ENCODE assay signal across 8 mouse cellular contexts in the genomic region with DNA sequence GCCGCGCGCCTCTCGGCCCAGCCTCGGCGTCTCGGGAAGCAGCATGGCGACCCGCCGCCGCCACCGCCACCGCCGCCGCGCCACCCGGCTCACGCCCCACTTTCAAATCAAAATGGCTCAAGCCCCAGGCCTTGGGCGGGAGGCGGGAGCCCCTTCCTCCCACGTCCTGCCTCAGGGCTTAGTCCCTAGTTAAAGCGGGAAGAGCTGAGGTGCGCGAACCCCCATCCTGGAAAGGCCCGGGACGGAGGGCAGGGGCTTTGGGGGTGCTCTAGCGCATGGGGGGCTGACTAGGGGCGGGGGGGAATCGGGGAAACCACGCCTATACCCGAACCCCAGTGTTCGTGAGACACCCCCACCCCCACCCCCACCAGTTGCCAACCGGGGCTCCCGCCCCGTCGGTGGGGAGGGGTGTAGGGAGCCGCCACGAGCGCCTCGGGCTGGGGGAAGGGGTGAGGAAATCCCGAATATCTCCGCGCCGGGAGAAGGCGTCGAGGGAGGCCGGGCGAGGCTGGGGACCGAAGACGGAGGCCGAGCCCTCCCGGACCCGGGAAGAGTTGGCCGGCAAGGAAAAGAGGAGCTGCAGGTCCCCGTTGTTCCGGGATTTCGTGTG. TPM values are rescaled to one million over a fixed set of nuclear protein-coding genes. Genes with fewer than 3 reads are reported as not detected.
DNase-seq lines count a peak whose midpoint lies in the region; ATAC-seq lines count a peak whose summit lies in the region.

No protein-coding gene starts in this region.

- under 1% methylated on average over 47 of the region's 57 CpGs for WGBS in heart, embryonic 13.5 days
- WGBS in liver, embryonic 12.5 days (ENCODE audit: insufficient replicate concordance): under 1% methylated on average over 46 of the region's 57 CpGs

- H3K36me3 ChIP-seq in heart, embryonic 13.5 days: no peaks in the 10 kb centered on the region
- peaks cover 17% of the 10 kb centered on the region; the same call in 1 of the 2 replicates for H3K36me3 ChIP-seq in liver, embryonic 12.5 days

- peak overlapping the region; percentile 94 for H3K4me2 ChIP-seq in heart, embryonic 13.5 days
- peak overlapping the region; percentile 100 for H3K4me2 ChIP-seq in liver, embryonic 12.5 days

- peak overlapping the region; percentile 41 for H3K4me3 ChIP-seq in brown adipose tissue, adult 24 weeks (ENCODE audit: insufficient read depth, low read depth, low read length)
- peak overlapping the region; percentile 79 for H3K4me3 ChIP-seq in heart, embryonic 13.5 days
- H3K4me3 ChIP-seq in liver, embryonic 12.5 days: peak overlapping the region; percentile 83

- no peak for ATAC-seq in heart, embryonic 13.5 days (ENCODE audit: extremely low read depth, insufficient number of reproducible peaks, low FRiP score, low TSS enrichment)
- ATAC-seq in liver, embryonic 12.5 days: peak; percentile 48

- intact Hi-C loops in left cerebral cortex, postnatal 4 days (cut with DNase I): no loop called here

- no peaks in the 10 kb centered on the region for H3K27me3 ChIP-seq in heart, embryonic 13.5 days (replicated peaks)
- peaks cover 11% of the 10 kb centered on the region for H3K27me3 ChIP-seq in liver, embryonic 12.5 days (replicated peaks)

- H3K9ac ChIP-seq in heart, embryonic 13.5 days: peak overlapping the region; percentile 96
- peak overlapping the region; percentile 89 for H3K9ac ChIP-seq in liver, embryonic 12.5 days

- DNase-seq in left cerebral cortex, postnatal 4 days: peak; percentile 27
- DNase-seq in left cerebral cortex, adult 8-10 months (ENCODE audit: low spot score in 2 of 2): no peak
- DNase-seq in testis, postnatal 14 days (ENCODE audit: low spot score): peak; percentile 71
- DNase-seq in cerebellum, adult 18-20 months: no peak
- DNase-seq in frontal cortex, postnatal 25 days (ENCODE audit: low spot score in 2 of 2): no peak

- no peaks in the 10 kb centered on the region for H3K4me1 ChIP-seq in brown adipose tissue, adult 24 weeks (ENCODE audit: control insufficient read depth, insufficient read depth, insufficient read length, low read length)
- peaks cover 44% of the 10 kb centered on the region for H3K4me1 ChIP-seq in heart, embryonic 13.5 days
- peaks cover 81% of the 10 kb centered on the region for H3K4me1 ChIP-seq in liver, embryonic 12.5 days

- H3K27ac ChIP-seq in brown adipose tissue, adult 24 weeks (replicated peaks; ENCODE audit: low read depth, low read length): no peak overlapping the region
- peak overlapping the region; percentile 97 for H3K27ac ChIP-seq in heart, embryonic 13.5 days (replicated peaks)
- H3K27ac ChIP-seq in liver, embryonic 12.5 days: peak overlapping the region; percentile 89

- no peaks in the 10 kb centered on the region for H3K9me3 ChIP-seq in heart, embryonic 13.5 days
- no peaks in the 10 kb centered on the region for H3K9me3 ChIP-seq in liver, embryonic 12.5 days (replicated peaks)

RNA-seq across cellular contexts. Expression of a gene that starts 0.8 kb away (rescaled TPM):
- 1 to 10 TPM; 2.6 to 3.5 TPM for total RNA-seq in left cerebral cortex, postnatal 4 days (2021)
- total RNA-seq in left cerebral cortex, adult 8-10 months (2022): under 1 TPM in 1 of 4 experiments, not detected in 3; 0.20 TPM
- polyA plus RNA-seq in brown adipose tissue, adult 24 weeks (2012; ENCODE audit: insufficient read depth, insufficient read length, missing spikeins): not detected in 2 replicates
- polyA plus RNA-seq in heart, embryonic 13.5 days (2015; fragmentation: Nextera tagmentation; extraction: Ambion mirVana): 39.3 and 42.0 TPM in 2 replicates
- polyA plus RNA-seq in liver, embryonic 12.5 days (2016; fragmentation: Nextera tagmentation; extraction: Ambion mirVana): 33.8 and 38.3 TPM in 2 replicates

RNA-seq across cellular contexts. Expression of a gene that starts 19.4 kb away (rescaled TPM):
- not detected for total RNA-seq in left cerebral cortex, postnatal 4 days (2021)
- total RNA-seq in left cerebral cortex, adult 8-10 months (2022): not detected
- polyA plus RNA-seq in brown adipose tissue, adult 24 weeks (2012; ENCODE audit: insufficient read depth, insufficient read length, missing spikeins): not detected in 2 replicates
- not detected in 2 replicates for polyA plus RNA-seq in heart, embryonic 13.5 days (2015; fragmentation: Nextera tagmentation; extraction: Ambion mirVana)
- polyA plus RNA-seq in liver, embryonic 12.5 days (2016; fragmentation: Nextera tagmentation; extraction: Ambion mirVana): not detected in 2 replicates

RNA-seq across cellular contexts. Expression of a gene that starts 29.8 kb away (rescaled TPM):
- 10 to 100 TPM; 88.0 to 94.0 TPM for total RNA-seq in left cerebral cortex, postnatal 4 days (2021)
- total RNA-seq in left cerebral cortex, adult 8-10 months (2022): 100 to 1,000 TPM in 3 of 4 experiments, 10 to 100 TPM in 1; 98.4 to 106 (median 103) TPM
- polyA plus RNA-seq in brown adipose tissue, adult 24 weeks (2012; ENCODE audit: insufficient read depth, insufficient read length, missing spikeins): 61.6 and 90.5 TPM in 2 replicates
- 68.3 and 74.7 TPM in 2 replicates for polyA plus RNA-seq in heart, embryonic 13.5 days (2015; fragmentation: Nextera tagmentation; extraction: Ambion mirVana)
- polyA plus RNA-seq in liver, embryonic 12.5 days (2016; fragmentation: Nextera tagmentation; extraction: Ambion mirVana): 100 and 108 TPM in 2 replicates

Comparison
In these comparisons a context has a peak if more than half of its experiments do, and no peak if none do; other contexts are left out.
1. DNase-seq: peak in left cerebral cortex, postnatal 4 days (single experiment) and testis, postnatal 14 days (single experiment); none in left cerebral cortex, adult 8-10 months (0 of 2), cerebellum, adult 18-20 months (0 of 2) and frontal cortex, postnatal 25 days (0 of 2).
2. RNA of a gene that starts 0.8 kb away (polyA plus RNA-seq): 39.3 to 42.0 TPM in heart, embryonic 13.5 days and 33.8 to 38.3 TPM in liver, embryonic 12.5 days; not detected in brown adipose tissue, adult 24 weeks; every median in the first group is over 10 times any median in the second.
3. Peak in every context shown above with its lines, with median percentiles within 50 percentile points of each other: H3K4me3 ChIP-seq.